Mouse (Mus musculus): ENCODE measurements at regions not wholly inside any gene's neighbourhood (a gene's known extent, or its start where the extent isn't known, plus 50 kb on each side); places are given as distances from the start of the nearest gene placed in this dataset.

- TF ChIP-seq EP300 (optimal IDR thresholded peaks at IDR 0.05), result no peak
- no peak for TF ChIP-seq CTCF (IDR thresholded peaks at IDR 0.05; ENCODE audit: low read depth)
These were observed 1055.4 kb upstream of the Sel1l start for GRCm38 (mm10) chr12:92904382-92904781.
